In the genomic region with DNA sequence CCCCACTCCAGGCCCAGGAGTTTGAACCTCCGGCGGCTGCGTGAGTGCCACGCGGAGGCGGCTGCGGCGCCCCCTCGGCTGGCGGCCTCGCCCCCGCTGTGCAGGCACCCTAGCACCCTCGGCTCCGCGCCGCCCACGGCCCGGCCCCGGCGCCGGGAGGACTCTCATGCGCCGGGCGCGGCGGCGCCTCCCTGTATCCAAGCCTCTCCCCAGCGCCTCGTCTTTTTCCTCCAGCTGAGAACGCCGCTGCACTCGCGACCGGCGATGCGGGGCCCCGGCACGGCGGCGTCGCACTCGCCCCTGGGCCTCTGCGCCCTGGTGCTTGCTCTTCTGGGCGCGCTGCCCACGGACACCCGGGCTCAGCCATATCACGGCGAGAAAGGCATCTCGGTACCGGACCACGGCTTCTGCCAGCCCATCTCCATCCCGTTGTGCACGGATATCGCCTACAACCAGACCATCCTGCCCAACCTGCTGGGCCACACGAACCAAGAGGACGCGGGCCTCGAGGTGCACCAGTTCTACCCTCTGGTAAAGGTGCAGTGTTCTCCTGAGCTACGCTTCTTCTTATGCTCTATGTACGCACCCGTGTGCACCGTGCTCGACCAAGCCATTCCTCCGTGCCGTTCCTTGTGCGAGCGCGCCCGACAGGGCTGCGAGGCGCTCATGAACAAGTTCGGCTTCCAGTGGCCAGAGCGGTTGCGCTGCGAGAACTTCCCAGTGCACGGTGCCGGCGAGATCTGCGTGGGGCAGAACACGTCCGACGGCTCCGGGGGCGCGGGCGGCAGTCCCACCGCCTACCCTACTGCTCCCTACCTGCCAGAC, we compare ENCODE assay signal across 8 mouse cellular contexts. TPM values are rescaled to one million over a fixed set of nuclear protein-coding genes. Genes with fewer than 3 reads are reported as not detected.
A peak's percentile ranks its signal among the peaks of the same experiment; 100 is the strongest.
DNase-seq lines count a peak whose midpoint lies in the region; ATAC-seq and TF ChIP-seq lines count a peak whose summit lies in the region.

No protein-coding gene starts in this region.

- peak; percentile 29 to 47 for DNase-seq in left cerebral cortex, adult 2 months (ENCODE audit: extremely low spot score in 1 of 2, low spot score in 2 of 2)
- no peak for DNase-seq in left cerebral cortex, postnatal 14 days (ENCODE audit: low spot score in 2 of 2)
- DNase-seq in cerebellum, adult 8-10 months, result peak; percentile 71
- DNase-seq in gastrocnemius, adult 8-10 months (ENCODE audit: low spot score in 2 of 2), result peak; percentile 32 to 62
- DNase-seq in hindbrain, postnatal 0 days (ENCODE audit: low spot score), result peak; percentile 30
- peak; percentile 40 for DNase-seq in liver, adult 2 months (ENCODE audit: extremely low read depth, low read depth, low spot score)
- peak; percentile 68 for DNase-seq in testis, postnatal 10 days (ENCODE audit: low spot score)

- H3K9ac ChIP-seq in hindbrain, postnatal 0 days (replicated peaks; ENCODE audit: low read length), result peak overlapping the region; percentile 67
- H3K9ac ChIP-seq in liver, adult 2 months (ENCODE audit: low read depth, low read length), result peak overlapping the region; percentile 93

- peaks cover 3% of the 10 kb centered on the region for H3K4me1 ChIP-seq in hindbrain, postnatal 0 days (ENCODE audit: insufficient read depth, low read length)
- H3K4me1 ChIP-seq in liver, adult 2 months (ENCODE audit: control insufficient read depth, insufficient read depth, low read length), result peaks cover 6% of the 10 kb centered on the region; the same call in 1 of the 2 replicates

- under 1% methylated on average over 84 of the region's 88 CpGs for WGBS in hindbrain, postnatal 0 days
- WGBS in liver, adult 2 months, result under 1% methylated on average over 81 of the region's 88 CpGs

- no peak for TF ChIP-seq POLR2A in liver, adult 2 months (IDR thresholded peaks at IDR 0.05; ENCODE audit: extremely low read depth, insufficient read depth, low read length)
- peak; percentile 32 for TF ChIP-seq POLR2A in myocyte (IDR thresholded peaks at IDR 0.05; ENCODE audit: insufficient read length, low read depth)

- no peaks in the 10 kb centered on the region; the same call in 1 of the 2 replicates for H3K27me3 ChIP-seq in hindbrain, postnatal 0 days (ENCODE audit: insufficient read depth, low read length)
- no peaks in the 10 kb centered on the region for H3K27me3 ChIP-seq in liver, adult 2 months (ENCODE audit: control insufficient read depth, insufficient read depth, low read length)
- H3K27me3 ChIP-seq in myocyte (ENCODE audit: control insufficient read depth, insufficient read depth, insufficient read length), result no peaks in the 10 kb centered on the region

- peak overlapping the region; percentile 50; the same call in 1 of the 2 replicates for H3K27ac ChIP-seq in left cerebral cortex, adult 2 months
- peak overlapping the region; percentile 75; the same call in 1 of the 2 replicates for H3K27ac ChIP-seq in hindbrain, postnatal 0 days
- H3K27ac ChIP-seq in liver, adult 2 months (replicated peaks; ENCODE audit: insufficient read depth, low read depth, low read length), result peak overlapping the region; percentile 90

- no peaks in the 10 kb centered on the region for H3K36me3 ChIP-seq in hindbrain, postnatal 0 days (ENCODE audit: insufficient read depth, low read length)
- H3K36me3 ChIP-seq in liver, adult 2 months (ENCODE audit: control insufficient read depth, insufficient read depth, low read length), result no peaks in the 10 kb centered on the region
- no peaks in the 10 kb centered on the region for H3K36me3 ChIP-seq in myocyte (ENCODE audit: control insufficient read depth, insufficient read depth)

- no peak for TF ChIP-seq CTCF in left cerebral cortex, adult 2 months (IDR thresholded peaks at IDR 0.05)
- TF ChIP-seq CTCF in hindbrain, postnatal 0 days (IDR thresholded peaks at IDR 0.05; ENCODE audit: low read depth), result no peak
- no peak for TF ChIP-seq CTCF in liver, adult 2 months (IDR thresholded peaks at IDR 0.05; ENCODE audit: low read depth, low read length)

- ATAC-seq in hindbrain, postnatal 0 days, result no peak

- peak overlapping the region; percentile 60 for H3K4me3 ChIP-seq in left cerebral cortex, adult 2 months
- peak overlapping the region; percentile 58 for H3K4me3 ChIP-seq in hindbrain, postnatal 0 days (ENCODE audit: low read length)
- peak overlapping the region; percentile 81 for H3K4me3 ChIP-seq in liver, adult 2 months (ENCODE audit: insufficient read depth, low read depth, low read length)
- H3K4me3 ChIP-seq in myocyte, result peak overlapping the region; percentile 79

- no peaks in the 10 kb centered on the region for H3K9me3 ChIP-seq in hindbrain, postnatal 0 days (ENCODE audit: low read length)

- intact Hi-C loops in left cerebral cortex, adult 2 months (cut with DNase I), result loop anchor here (2.0 to 5.0 kb wide), 3 partner anchors 102 to 166 kb away; no protein-coding TSS in a partner anchor
- intact Hi-C loops in left cerebral cortex, postnatal 14 days (cut with DNase I), result loop anchor here (5.0 kb wide), 1 partner anchor 166 kb away; no protein-coding TSS in a partner anchor

- H3ac ChIP-seq in myocyte (ENCODE audit: control insufficient read depth, insufficient read length), result peak overlapping the region; percentile 90

- peak overlapping the region; percentile 94 for H3K4me2 ChIP-seq in hindbrain, postnatal 0 days (ENCODE audit: low read depth, low read length)
- H3K4me2 ChIP-seq in myocyte (ENCODE audit: low read depth), result peak overlapping the region; percentile 97

- H3K79me2 ChIP-seq in liver, adult 2 months (ENCODE audit: control insufficient read depth, insufficient read depth, low read length), result peaks cover 26% of the 10 kb centered on the region
- H3K79me2 ChIP-seq in myocyte (ENCODE audit: control insufficient read depth, insufficient read depth), result peaks cover 43% of the 10 kb centered on the region

TF ChIP-seq in myocyte, 11 proteins besides CTCF, POLR2A, EP300 and RAD21:
- TF ChIP-seq CEBPB (IDR thresholded peaks at IDR 0.05; ENCODE audit: insufficient read depth, poor library complexity, severe bottlenecking) (no peak), USF1 (IDR thresholded peaks at IDR 0.05; ENCODE audit: low read depth) (no peak), MYOD1 (IDR thresholded peaks at IDR 0.05; ENCODE audit: control insufficient read depth in 1 of 3, insufficient read length in 2 of 3, low read depth in 2 of 3) (peak in 1 of 3 experiments; percentile 15)

RNA-seq across cellular contexts. Expression of a gene that starts 0.7 kb away (rescaled TPM):
- total RNA-seq in left cerebral cortex, adult 2 months (2021), result 1 to 10 TPM; 5.0 to 7.9 TPM
- total RNA-seq in left cerebral cortex, postnatal 14 days (2021), result 1 to 10 TPM; 5.6 to 6.0 TPM
- 10 to 100 TPM; 34.5 to 48.6 (median 42.6) TPM for total RNA-seq in gastrocnemius, adult 8-10 months (2022)
- 17.2 and 19.9 TPM in 2 replicates for total RNA-seq in hindbrain, postnatal 0 days (2014; rRNA removed)
- 1.4 and 1.8 TPM in 2 replicates for polyA plus RNA-seq in hindbrain, postnatal 0 days (2015; fragmentation: Nextera tagmentation; extraction: Ambion mirVana)
- 4.5 and 5.6 TPM in 2 replicates for total RNA-seq in liver, adult 2 months (2014; rRNA removed)
- 11.7 and 12.8 TPM in 2 replicates for polyA plus RNA-seq in liver, adult 2 months (2012; rRNA removed)
- 16.4 TPM for polyA plus RNA-seq in myocyte (2012; fragmentation: generic; extraction: Trizol)

RNA-seq across cellular contexts. Expression of a gene that starts 33.2 kb away (rescaled TPM):
- total RNA-seq in left cerebral cortex, adult 2 months (2021), result 10 to 100 TPM in 1 of 2 experiments, 1 to 10 TPM in 1; 9.1 to 14.9 TPM
- 1 to 10 TPM; 5.8 to 9.0 TPM for total RNA-seq in left cerebral cortex, postnatal 14 days (2021)
- 1 to 10 TPM in 2 of 4 experiments, under 1 TPM in 2; 0.56 to 1.8 (median 0.90) TPM for total RNA-seq in gastrocnemius, adult 8-10 months (2022)
- 9.7 and 12.5 TPM in 2 replicates for total RNA-seq in hindbrain, postnatal 0 days (2014; rRNA removed)
- polyA plus RNA-seq in hindbrain, postnatal 0 days (2015; fragmentation: Nextera tagmentation; extraction: Ambion mirVana), result 11.9 and 13.9 TPM in 2 replicates
- total RNA-seq in liver, adult 2 months (2014; rRNA removed), result 0.27 TPM in 1 of 2 replicates, not detected in the other
- not detected in 2 replicates for polyA plus RNA-seq in liver, adult 2 months (2012; rRNA removed)
- polyA plus RNA-seq in myocyte (2012; fragmentation: generic; extraction: Trizol), result not detected

Comparison
In these comparisons a context has a peak if more than half of its experiments do, and no peak if none do; other contexts are left out.
1. DNase-seq: peak in left cerebral cortex, adult 2 months (2 of 2), cerebellum, adult 8-10 months (single experiment), gastrocnemius, adult 8-10 months (2 of 2), hindbrain, postnatal 0 days (single experiment), liver, adult 2 months (single experiment) and testis, postnatal 10 days (single experiment); none in left cerebral cortex, postnatal 14 days (0 of 2).
2. Peak in every context shown above with its lines, with median percentiles within 50 percentile points of each other: H3K27ac ChIP-seq and H3K4me3 ChIP-seq.